Mouse (Mus musculus): ENCODE data around the gene Nos1ap.

Nos1ap gene

GRCm38 (mm10) chr1:170489936-170490335, 99.7 kb downstream of the Nos1ap start:
- no peak for DNase-seq (ENCODE audit: low read depth, low spot score)
- no peaks in the 10 kb centered on the region for H3K27me3 ChIP-seq (ENCODE audit: control insufficient read depth, insufficient read depth, low read length, poor library complexity, severe bottlenecking)
- H3K36me3 ChIP-seq (ENCODE audit: control insufficient read depth, insufficient read depth, low read length, poor library complexity, severe bottlenecking): no peaks in the 10 kb centered on the region

GRCm38 (mm10) chr1:170489450-170489849, 100.2 kb downstream of the Nos1ap start:
- Histone ChIP-seq H3K27me3 (ENCODE audit: control insufficient read depth, insufficient read depth, low read length, poor library complexity, severe bottlenecking) (no peaks in the 10 kb centered on the region), H3K36me3 (ENCODE audit: control insufficient read depth, insufficient read depth, low read length, poor library complexity, severe bottlenecking) (no peaks in the 10 kb centered on the region)
- no peak for DNase-seq (ENCODE audit: low read depth, low spot score)

GRCm38 (mm10) chr1:170485119-170485518, 104.5 kb downstream of the Nos1ap start:
- no peak for DNase-seq (ENCODE audit: low read depth, low spot score)
- no peaks in the 10 kb centered on the region for H3K36me3 ChIP-seq (ENCODE audit: control insufficient read depth, insufficient read depth, low read length, poor library complexity, severe bottlenecking)

GRCm38 (mm10) chr1:170482236-170482905, 107.3 kb downstream of the Nos1ap start:
- Histone ChIP-seq H3K36me3 (ENCODE audit: control insufficient read depth, insufficient read depth, low read length, poor library complexity, severe bottlenecking) (no peaks in the 10 kb centered on the region), H3K27me3 (ENCODE audit: control insufficient read depth, insufficient read depth, low read length, poor library complexity, severe bottlenecking) (no peaks in the 10 kb centered on the region)
- DNase-seq (ENCODE audit: low read depth, low spot score): no peak

More at GRCm38 (mm10) chr1:170485119-170485518, 104.5 kb downstream of the Nos1ap start:
- H3K27me3 ChIP-seq (ENCODE audit: control insufficient read depth, insufficient read depth, low read length, poor library complexity, severe bottlenecking): no peaks in the 10 kb centered on the region

- H3K27me3 ChIP-seq (ENCODE audit: control insufficient read depth, insufficient read depth, low read length, poor library complexity, severe bottlenecking): no peaks in the 10 kb centered on the region
- H3K36me3 ChIP-seq (ENCODE audit: control insufficient read depth, insufficient read depth, low read length, poor library complexity, severe bottlenecking): no peaks in the 10 kb centered on the region
- DNase-seq (ENCODE audit: low read depth, low spot score): no peak
Observed at GRCm38 (mm10) chr1:170481093-170481492, 108.6 kb downstream of the Nos1ap start.

GRCm38 (mm10) chr1:170479458-170479798, 110.2 kb downstream of the Nos1ap start:
- H3K36me3 ChIP-seq (ENCODE audit: control insufficient read depth, insufficient read depth, low read length, poor library complexity, severe bottlenecking): no peaks in the 10 kb centered on the region
- H3K27me3 ChIP-seq (ENCODE audit: control insufficient read depth, insufficient read depth, low read length, poor library complexity, severe bottlenecking): no peaks in the 10 kb centered on the region
- DNase-seq (ENCODE audit: low read depth, low spot score): no peak

- no peaks in the 10 kb centered on the region for H3K36me3 ChIP-seq (ENCODE audit: control insufficient read depth, insufficient read depth, low read length, poor library complexity, severe bottlenecking)
- DNase-seq (ENCODE audit: low read depth, low spot score): no peak
- no peaks in the 10 kb centered on the region for H3K27me3 ChIP-seq (ENCODE audit: control insufficient read depth, insufficient read depth, low read length, poor library complexity, severe bottlenecking)
Observed at GRCm38 (mm10) chr1:170478791-170479457, 110.7 kb downstream of the Nos1ap start.

- no peaks in the 10 kb centered on the region for H3K36me3 ChIP-seq (ENCODE audit: control insufficient read depth, insufficient read depth, low read length, poor library complexity, severe bottlenecking)
Observed at GRCm38 (mm10) chr1:170477636-170478600, 111.7 kb downstream of the Nos1ap start.

GRCm38 (mm10) chr1:170473460-170473859, 116.2 kb downstream of the Nos1ap start:
- no peak for DNase-seq (ENCODE audit: low read depth, low spot score)
- H3K36me3 ChIP-seq (ENCODE audit: control insufficient read depth, insufficient read depth, low read length, poor library complexity, severe bottlenecking): no peaks in the 10 kb centered on the region
- H3K27me3 ChIP-seq (ENCODE audit: control insufficient read depth, insufficient read depth, low read length, poor library complexity, severe bottlenecking): no peaks in the 10 kb centered on the region

More at GRCm38 (mm10) chr1:170477636-170478600, 111.7 kb downstream of the Nos1ap start:
- DNase-seq (ENCODE audit: low read depth, low spot score): no peak
- no peaks in the 10 kb centered on the region for H3K27me3 ChIP-seq (ENCODE audit: control insufficient read depth, insufficient read depth, low read length, poor library complexity, severe bottlenecking)

- DNase-seq (ENCODE audit: low read depth, low spot score): no peak
- H3K36me3 ChIP-seq (ENCODE audit: control insufficient read depth, insufficient read depth, low read length, poor library complexity, severe bottlenecking): no peaks in the 10 kb centered on the region
- no peaks in the 10 kb centered on the region for H3K27me3 ChIP-seq (ENCODE audit: control insufficient read depth, insufficient read depth, low read length, poor library complexity, severe bottlenecking)
Observed at GRCm38 (mm10) chr1:170472861-170473260, 116.8 kb downstream of the Nos1ap start.

GRCm38 (mm10) chr1:170466099-170467009, 123.3 kb downstream of the Nos1ap start:
- Histone ChIP-seq H3K36me3 (ENCODE audit: control insufficient read depth, insufficient read depth, low read length, poor library complexity, severe bottlenecking) (no peaks in the 10 kb centered on the region), H3K27me3 (ENCODE audit: control insufficient read depth, insufficient read depth, low read length, poor library complexity, severe bottlenecking) (no peaks in the 10 kb centered on the region)
- DNase-seq (ENCODE audit: low read depth, low spot score): no peak

GRCm38 (mm10) chr1:170462140-170462539, 127.5 kb downstream of the Nos1ap start:
- Histone ChIP-seq H3K27me3 (ENCODE audit: control insufficient read depth, insufficient read depth, low read length, poor library complexity, severe bottlenecking) (no peaks in the 10 kb centered on the region), H3K36me3 (ENCODE audit: control insufficient read depth, insufficient read depth, low read length, poor library complexity, severe bottlenecking) (no peaks in the 10 kb centered on the region)
- DNase-seq (ENCODE audit: low read depth, low spot score): no peak

- Histone ChIP-seq H3K27me3 (ENCODE audit: control insufficient read depth, insufficient read depth, low read length, poor library complexity, severe bottlenecking) (no peaks in the 10 kb centered on the region), H3K36me3 (ENCODE audit: control insufficient read depth, insufficient read depth, low read length, poor library complexity, severe bottlenecking) (no peaks in the 10 kb centered on the region)
- no peak for DNase-seq (ENCODE audit: low read depth, low spot score)
Observed at GRCm38 (mm10) chr1:170459896-170460602, 129.6 kb downstream of the Nos1ap start.

Data from splenic B cell, adult 2 months (primary cell).